Mouse (Mus musculus) ES-Bruce4 (cell line): ENCODE results near the gene Asgr1.

ENCODE experiments used
- CTCF ChIP-seq: IDR thresholded peaks from one replicate; pipeline ENCODE4 v1.8.1; 2011; ENCODE audit warnings: low read depth, low read length
- EP300 ChIP-seq: IDR thresholded peaks from 2 replicates; pipeline ENCODE4 v1.6.1; 2011; ENCODE audit warnings: low read depth, low read length; ENCODE audit not compliant: insufficient read depth
- POLR2A ChIP-seq: IDR thresholded peaks from one replicate; pipeline ENCODE4 v1.8.1; 2011; ENCODE audit warnings: low read length; ENCODE audit not compliant: insufficient read depth

- TF ChIP-seq CTCF (no peak), EP300 (no peak), POLR2A (no peak)
Observed at GRCm38 (mm10) chr11:70014051-70014450, 39.8 kb upstream of the Asgr1 start.
